Mouse (Mus musculus) heart, embryonic 12.5 days (tissue): ENCODE results near the gene Isoc2a. TPM values are rescaled to one million over a fixed set of nuclear protein-coding genes. Genes with fewer than 3 reads are reported as not detected.

ENCODE experiments used
- ATAC-seq: fragments of 200-750 bp; cut with Nextera tagmentation; 2 replicates; pipeline ENCODE4 v1.8.0; 2017; ENCODE audit warnings: moderate TSS enrichment, moderate library complexity; ENCODE audit not compliant: insufficient number of reproducible peaks, low FRiP score
- H3K27ac ChIP-seq: fragments of 300-500 bp; sonication (generic); 2 replicates; pipeline ENCODE4 v1.5.1; 2016; ENCODE audit warnings: mild to moderate bottlenecking, moderate library complexity; ENCODE audit not compliant: poor library complexity, severe bottlenecking
- H3K27me3 ChIP-seq: fragments of 300-500 bp; sonication (generic); replicated peaks from 2 replicates; pipeline ENCODE4 v1.6.1; 2016; ENCODE audit warnings: mild to moderate bottlenecking, moderate library complexity
- H3K36me3 ChIP-seq: fragments of 300-500 bp; sonication (generic); 2 replicates; pipeline ENCODE4 v1.6.1; 2016; ENCODE audit warnings: mild to moderate bottlenecking, moderate library complexity
- H3K4me1 ChIP-seq: fragments of 300-500 bp; sonication (generic); replicated peaks from 2 replicates; pipeline ENCODE4 v1.6.1; 2016; ENCODE audit warnings: mild to moderate bottlenecking
- H3K4me2 ChIP-seq: fragments of 300-500 bp; sonication (generic); 2 replicates; pipeline ENCODE4 v1.6.1; 2016; ENCODE audit warnings: mild to moderate bottlenecking, moderate library complexity
- H3K4me3 ChIP-seq: fragments of 300-500 bp; sonication (generic); 2 replicates; pipeline ENCODE4 v1.5.1; 2016; ENCODE audit warnings: mild to moderate bottlenecking
- H3K9ac ChIP-seq: fragments of 300-500 bp; sonication (generic); 2 replicates; pipeline ENCODE4 v1.6.1; 2016; ENCODE audit warnings: mild to moderate bottlenecking, moderate library complexity
- H3K9me3 ChIP-seq: fragments of 300-500 bp; sonication (generic); replicated peaks from 2 replicates; pipeline ENCODE4 v1.6.1; 2016; ENCODE audit warnings: mild to moderate bottlenecking, moderate library complexity
- WGBS: fragments of 180-500 bp; shearing (Covaris S2); methylation state at CpG from one replicate; pipeline ENCODE4 v1.1.7; 2016; 5-methylcytosine and 5-hydroxymethylcytosine counted together
- polyA plus RNA-seq: library from polyadenylated mRNA; unstranded; fragments of >200 nt; fragmentation: Nextera tagmentation; extraction: Ambion mirVana; gene quantifications from 2 replicates; pipeline ENCODE4 v1.2.1, GENCODE M21; 2016

Isoc2a gene
- polyA plus RNA-seq, 1 experiment from 2014 or later = 1.0 TPM

DNA sequence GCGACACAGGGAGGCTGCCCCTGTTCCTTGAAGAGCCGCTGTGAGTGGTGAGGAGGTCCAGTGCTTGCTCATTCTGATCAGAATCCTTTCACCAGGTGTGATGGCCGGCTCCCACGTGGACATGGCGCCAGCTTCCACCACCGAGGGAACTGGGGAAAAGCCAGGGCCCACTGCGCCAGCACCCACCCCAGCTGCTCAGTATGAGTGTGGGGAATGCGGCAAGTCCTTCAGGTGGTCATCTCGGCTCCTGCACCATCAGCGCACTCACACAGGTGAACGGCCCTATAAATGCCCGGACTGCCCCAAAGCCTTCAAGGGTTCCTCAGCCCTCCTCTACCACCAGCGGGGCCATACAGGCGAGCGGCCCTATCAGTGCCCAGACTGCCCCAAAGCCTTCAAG, 41.7 kb downstream of the Isoc2a start:
- no peak for ATAC-seq
- H3K9me3 ChIP-seq = no peaks in the 10 kb centered on the region
- WGBS = 89% methylated on average over 15 of the region's 15 CpGs
- no peaks in the 10 kb centered on the region for H3K27me3 ChIP-seq
- H3K9ac ChIP-seq = no peak overlapping the region
- H3K4me1 ChIP-seq = peaks cover 48% of the 10 kb centered on the region
- H3K27ac ChIP-seq = no peak overlapping the region
- no peak overlapping the region for H3K4me2 ChIP-seq
- no peak overlapping the region for H3K4me3 ChIP-seq
- H3K36me3 ChIP-seq = peaks cover 37% of the 10 kb centered on the region

DNA sequence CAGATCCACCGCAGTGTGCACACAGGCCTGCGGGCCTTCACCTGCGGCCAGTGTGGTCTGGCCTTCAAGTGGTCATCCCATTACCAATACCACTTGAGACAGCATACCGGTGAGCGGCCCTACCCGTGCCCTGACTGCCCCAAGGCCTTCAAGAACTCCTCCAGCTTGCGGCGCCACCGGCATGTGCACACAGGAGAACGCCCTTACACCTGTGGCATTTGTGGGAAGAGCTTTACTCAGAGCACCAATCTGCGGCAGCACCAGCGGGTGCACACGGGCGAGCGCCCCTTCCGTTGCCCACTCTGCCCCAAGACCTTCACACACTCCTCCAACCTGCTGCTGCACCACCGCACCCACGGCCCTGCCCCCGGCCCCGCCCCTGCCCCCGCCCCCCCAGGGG, 42.1 kb downstream of the Isoc2a start:
- H3K27ac ChIP-seq = no peak overlapping the region
- H3K36me3 ChIP-seq = peaks cover 37% of the 10 kb centered on the region
- H3K4me2 ChIP-seq = no peak overlapping the region
- no peaks in the 10 kb centered on the region for H3K27me3 ChIP-seq
- H3K9ac ChIP-seq = no peak overlapping the region
- 87% methylated on average over 20 of the region's 21 CpGs for WGBS
- no peaks in the 10 kb centered on the region for H3K9me3 ChIP-seq
- no peak for ATAC-seq
- H3K4me1 ChIP-seq = peaks cover 51% of the 10 kb centered on the region
- H3K4me3 ChIP-seq = no peak overlapping the region

- no peak for ATAC-seq
- no peaks in the 10 kb centered on the region for H3K9me3 ChIP-seq
- H3K4me2 ChIP-seq = no peak overlapping the region
- no peak overlapping the region for H3K9ac ChIP-seq
- 90% methylated on average over 21 of the region's 21 CpGs for WGBS
- no peaks in the 10 kb centered on the region for H3K27me3 ChIP-seq
- H3K4me1 ChIP-seq = peaks cover 55% of the 10 kb centered on the region
- H3K27ac ChIP-seq = no peak overlapping the region
- peaks cover 37% of the 10 kb centered on the region for H3K36me3 ChIP-seq
- no peak overlapping the region for H3K4me3 ChIP-seq
Measured at GRCm38 (mm10) chr7:4919971-4920370, 43.0 kb downstream of the Isoc2a start.

DNA sequence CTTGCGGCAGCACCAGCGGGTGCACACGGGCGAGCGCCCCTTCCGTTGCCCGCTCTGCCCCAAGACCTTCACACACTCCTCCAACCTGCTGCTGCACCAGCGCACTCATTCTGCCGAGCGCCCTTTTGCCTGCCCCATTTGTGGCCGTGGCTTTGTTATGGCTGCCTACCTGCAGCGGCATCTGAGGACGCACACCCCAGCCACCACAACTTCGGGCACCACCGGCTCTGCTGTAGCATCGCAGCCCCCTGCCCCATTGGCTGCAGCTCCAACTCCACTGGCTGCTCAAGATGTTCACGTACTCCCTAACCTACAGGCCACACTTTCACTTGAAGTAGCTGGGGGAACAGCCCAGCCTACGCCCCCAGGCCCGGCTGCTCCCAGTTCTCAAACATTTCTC, 43.5 kb downstream of the Isoc2a start:
- Histone ChIP-seq H3K27ac (peak overlapping the region; percentile 73), H3K9me3 (no peaks in the 10 kb centered on the region), H3K4me1 (peaks cover 60% of the 10 kb centered on the region), H3K4me3 (no peak overlapping the region), H3K36me3 (peaks cover 37% of the 10 kb centered on the region), H3K9ac (no peak overlapping the region), H3K4me2 (no peak overlapping the region), H3K27me3 (no peaks in the 10 kb centered on the region)
- 83% methylated on average over 19 of the region's 19 CpGs for WGBS
- ATAC-seq = no peak

GRCm38 (mm10) chr7:4920976-4921823, 44.2 kb downstream of the Isoc2a start:
- Histone ChIP-seq H3K36me3 (peaks cover 37% of the 10 kb centered on the region), H3K4me3 (no peak overlapping the region), H3K27me3 (no peaks in the 10 kb centered on the region), H3K9me3 (no peaks in the 10 kb centered on the region), H3K9ac (peak overlapping the region; percentile 51), H3K27ac (peak overlapping the region; percentile 73), H3K4me1 (peaks cover 64% of the 10 kb centered on the region), H3K4me2 (peak overlapping the region; percentile 35)
- no peak for ATAC-seq
- WGBS = 34% methylated on average over 23 of the region's 23 CpGs

DNA sequence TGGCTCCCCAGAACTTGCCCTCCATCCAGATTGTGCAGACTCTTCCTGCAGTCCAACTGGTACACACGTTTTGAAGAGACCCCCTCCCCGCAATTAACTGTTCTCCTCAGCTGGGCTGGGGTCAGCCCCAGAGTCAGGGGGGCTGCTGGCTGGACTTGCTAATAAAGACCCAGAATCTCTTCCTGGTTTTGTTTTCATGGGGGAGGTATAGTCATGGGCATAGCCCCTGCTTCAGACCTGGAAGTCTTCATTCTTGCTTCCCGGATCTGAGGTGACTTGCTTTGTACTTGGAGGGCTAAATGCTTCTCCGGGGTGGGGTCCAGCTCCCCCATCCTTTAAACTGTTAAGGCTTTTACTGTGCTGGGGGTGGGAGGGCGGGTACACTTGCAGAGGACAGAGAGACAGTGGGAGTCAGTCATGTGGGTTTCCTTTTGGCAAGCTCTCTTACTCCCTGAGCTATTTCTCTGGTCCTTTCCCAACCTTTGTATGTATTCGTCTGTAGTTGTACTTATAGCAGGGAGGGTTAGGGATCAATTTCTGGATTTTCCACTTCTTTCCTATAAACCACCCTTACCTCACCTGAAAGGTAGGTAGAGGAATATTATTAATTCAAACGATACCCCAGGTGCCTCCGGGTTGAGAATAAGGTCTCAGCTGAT, 45.0 kb downstream of the Isoc2a start, which contains the start of gene Nat14:
TSS of gene Nat14 (plus strand) at position 205 of the 659 bp plus-strand sequence.
- Histone ChIP-seq H3K4me3 (peak within 1 kb of the TSS; percentile 38), H3K9me3 (no peaks in the 10 kb centered on the region), H3K9ac (peak within 1 kb of the TSS; percentile 66), H3K27me3 (peaks cover 4% of the 10 kb centered on the region; the same call in 1 of the 2 replicates), H3K4me1 (peaks cover 64% of the 10 kb centered on the region), H3K27ac (peak within 1 kb of the TSS; percentile 73), H3K4me2 (peak within 1 kb of the TSS; percentile 87), H3K36me3 (peaks cover 37% of the 10 kb centered on the region)
- no peak for ATAC-seq
- WGBS = 32% methylated on average over 8 of the region's 8 CpGs

DNA sequence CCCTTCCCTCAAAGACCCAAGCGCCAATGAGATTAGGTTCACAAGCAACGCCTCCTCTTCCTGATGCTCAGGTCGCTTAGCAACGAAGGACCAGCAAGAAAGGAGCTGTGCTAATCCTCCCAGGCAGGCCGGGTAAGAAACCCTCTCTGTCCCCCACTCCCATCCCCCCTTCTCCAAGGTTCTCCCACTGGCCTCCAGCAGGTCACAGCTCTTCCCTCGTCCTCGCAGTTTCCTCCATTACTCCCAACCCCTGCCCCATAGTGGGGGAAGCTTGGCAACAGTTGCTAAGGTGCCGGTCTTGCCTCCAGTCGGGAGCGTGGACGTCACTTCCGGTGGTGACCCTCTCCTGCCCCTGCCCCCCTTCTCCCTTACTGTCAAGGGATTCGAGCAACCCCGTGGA, 45.6 kb downstream of the Isoc2a start:
- H3K27ac ChIP-seq = peak overlapping the region; percentile 39; the same call in 1 of the 2 replicates
- H3K9me3 ChIP-seq = no peaks in the 10 kb centered on the region
- ATAC-seq = peak; percentile 31; the same call in 1 of the 2 replicates
- H3K9ac ChIP-seq = peak overlapping the region; percentile 66
- peaks cover 5% of the 10 kb centered on the region; the same call in 1 of the 2 replicates for H3K27me3 ChIP-seq
- H3K36me3 ChIP-seq = peaks cover 34% of the 10 kb centered on the region
- peaks cover 63% of the 10 kb centered on the region for H3K4me1 ChIP-seq
- peak overlapping the region; percentile 38 for H3K4me3 ChIP-seq
- WGBS = under 1% methylated on average over 14 of the region's 14 CpGs
- H3K4me2 ChIP-seq = peak overlapping the region; percentile 87

- 2% methylated on average over 14 of the region's 14 CpGs for WGBS
- Histone ChIP-seq H3K4me2 (peak overlapping the region; percentile 87), H3K9ac (peak overlapping the region; percentile 66), H3K4me3 (peak overlapping the region; percentile 38), H3K9me3 (no peaks in the 10 kb centered on the region), H3K36me3 (peaks cover 29% of the 10 kb centered on the region), H3K27ac (peak overlapping the region; percentile 39), H3K27me3 (peaks cover 5% of the 10 kb centered on the region; the same call in 1 of the 2 replicates), H3K4me1 (peaks cover 63% of the 10 kb centered on the region)
- no peak for ATAC-seq
Measured at GRCm38 (mm10) chr7:4922931-4923565, 46.1 kb downstream of the Isoc2a start.

DNA sequence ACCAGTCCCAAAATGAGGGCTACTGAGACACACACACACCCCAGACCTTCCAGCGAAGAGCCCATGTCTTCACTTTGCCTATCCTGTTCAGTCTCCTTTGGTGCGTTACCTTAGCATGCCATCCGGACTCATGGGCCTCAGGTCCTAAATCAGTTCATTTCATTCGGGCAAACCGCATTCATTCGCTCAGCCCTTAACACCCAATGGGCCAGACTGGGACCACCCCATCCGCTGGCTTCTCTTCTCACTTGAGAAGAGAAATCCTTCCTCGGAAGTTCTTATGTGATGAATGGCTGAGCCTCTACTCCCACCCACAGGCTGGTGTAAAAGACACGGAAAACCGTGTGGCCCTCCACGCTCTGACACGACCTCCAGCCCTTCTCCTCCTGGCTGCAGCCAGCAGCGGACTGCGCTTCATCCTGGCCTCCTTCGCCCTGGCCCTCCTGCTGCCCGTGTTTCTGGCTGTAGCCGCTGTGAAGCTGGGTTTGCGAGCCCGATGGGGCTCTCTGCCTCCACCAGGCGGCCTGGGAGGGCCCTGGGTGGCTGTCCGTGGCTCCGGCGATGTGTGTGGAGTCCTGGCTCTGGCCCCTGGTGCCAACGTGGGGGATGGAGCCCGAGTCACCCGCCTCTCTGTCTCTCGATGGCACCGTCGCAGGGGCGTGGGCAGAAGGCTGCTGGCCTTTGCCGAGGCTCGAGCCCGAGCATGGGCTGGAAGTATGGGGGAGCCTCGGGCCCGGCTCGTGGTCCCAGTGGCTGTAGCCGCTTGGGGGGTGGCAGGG, 46.8 kb downstream of the Isoc2a start:
- H3K4me1 ChIP-seq = peaks cover 63% of the 10 kb centered on the region

GRCm38 (mm10) chr7:4924483-4924882, 47.5 kb downstream of the Isoc2a start:
- no peaks in the 10 kb centered on the region for H3K9me3 ChIP-seq
- H3K9ac ChIP-seq = peak overlapping the region; percentile 63
- H3K4me1 ChIP-seq = peaks cover 63% of the 10 kb centered on the region
- H3K27me3 ChIP-seq = peaks cover 5% of the 10 kb centered on the region; the same call in 1 of the 2 replicates
- ATAC-seq = no peak
- H3K36me3 ChIP-seq = peaks cover 14% of the 10 kb centered on the region
- peak overlapping the region; percentile 52 for H3K27ac ChIP-seq
- H3K4me2 ChIP-seq = peak overlapping the region; percentile 87
- under 1% methylated on average over 4 of the region's 4 CpGs for WGBS
- peak overlapping the region; percentile 38; the same call in 1 of the 2 replicates for H3K4me3 ChIP-seq

More for the DNA sequence above, 46.8 kb downstream of the Isoc2a start:
- Histone ChIP-seq H3K36me3 (peaks cover 21% of the 10 kb centered on the region), H3K4me2 (peak overlapping the region; percentile 87), H3K9ac (peak overlapping the region; percentile 63), H3K27me3 (peaks cover 5% of the 10 kb centered on the region; the same call in 1 of the 2 replicates), H3K9me3 (no peaks in the 10 kb centered on the region), H3K27ac (peak overlapping the region; percentile 52), H3K4me3 (peak overlapping the region; percentile 38)
- ATAC-seq = no peak
- WGBS = 5% methylated on average over 37 of the region's 37 CpGs
